Mouse (Mus musculus) layer of hippocampus, adult 9-11 months (tissue): ENCODE measurements at regions not wholly inside any gene's neighbourhood (a gene's known extent, or its start where the extent isn't known, plus 50 kb on each side); places are given as distances from the start of the nearest gene placed in this dataset.

Experiments used
- DNase-seq: peaks from one replicate; pipeline ENCODE4 v3.0.0; 2022

GRCm38 (mm10) chr11:105538421-105539210, 51.2 kb upstream of the Tanc2 start:
- no peak for DNase-seq

- no peak for DNase-seq
Observed at GRCm38 (mm10) chr11:105532616-105533015, 57.2 kb upstream of the Tanc2 start.

- DNase-seq, result no peak
Observed at GRCm38 (mm10) chr11:105530711-105531157, 59.1 kb upstream of the Tanc2 start.

- DNase-seq, result no peak
Observed at GRCm38 (mm10) chr11:105526066-105526465, 63.7 kb upstream of the Tanc2 start.

GRCm38 (mm10) chr11:105525608-105526007, 64.2 kb upstream of the Tanc2 start:
- DNase-seq, result peak; percentile 47

- no peak for DNase-seq
Observed at GRCm38 (mm10) chr11:105524400-105524799, 65.4 kb upstream of the Tanc2 start.

- DNase-seq, result no peak
Observed at GRCm38 (mm10) chr11:105523765-105524164, 66.0 kb upstream of the Tanc2 start.

GRCm38 (mm10) chr11:105520398-105520797, 63.9 kb upstream of the March10 start:
- DNase-seq, result no peak

GRCm38 (mm10) chr11:105513275-105513674, 56.7 kb upstream of the March10 start:
- no peak for DNase-seq

GRCm38 (mm10) chr11:105510626-105511025, 54.1 kb upstream of the March10 start:
- DNase-seq, result no peak

- DNase-seq, result no peak
Observed at GRCm38 (mm10) chr11:105510056-105510455, 53.5 kb upstream of the March10 start.

GRCm38 (mm10) chr11:105508660-105509038, 52.1 kb upstream of the March10 start:
- DNase-seq, result no peak

GRCm38 (mm10) chr11:105507972-105508659, 51.6 kb upstream of the March10 start:
- DNase-seq, result peak; percentile 75

- no peak for DNase-seq
Observed at GRCm38 (mm10) chr11:105507332-105507971, 50.9 kb upstream of the March10 start.
